Mouse (Mus musculus) forebrain, embryonic 15.5 days (tissue): ENCODE results near the gene Olfr1495. TPM values are rescaled to one million over a fixed set of nuclear protein-coding genes. Genes with fewer than 3 reads are reported as not detected.

ENCODE experiments used
- polyA plus RNA-seq: library from polyadenylated mRNA; unstranded; fragments of >200 nt; fragmentation: Nextera tagmentation; extraction: Ambion mirVana; gene quantifications from 2 replicates; pipeline ENCODE4 v1.2.1, GENCODE M21; 2015

Olfr1495 gene
- polyA plus RNA-seq, 1 experiment from 2014 or later = not detected

Other genes with a start within 250 kb of the Olfr1495 start
- gene Olfr1480, start 236.7 kb upstream of the Olfr1495 start, polyA plus RNA-seq = not detected in 2 replicates
- not detected in 2 replicates for gene Olfr1484, start 181.1 kb upstream of the Olfr1495 start, polyA plus RNA-seq
- gene Olfr1487, start 147.2 kb upstream of the Olfr1495 start, polyA plus RNA-seq = not detected in 2 replicates
- gene Olfr1489, start 133.0 kb upstream of the Olfr1495 start, polyA plus RNA-seq = not detected in 2 replicates
- gene Olfr1490, start 113.5 kb upstream of the Olfr1495 start, polyA plus RNA-seq = not detected in 2 replicates
- not detected in 2 replicates for gene Olfr1491, start 67.3 kb upstream of the Olfr1495 start, polyA plus RNA-seq
- gene Olfr1493-ps1, start 41.3 kb upstream of the Olfr1495 start, polyA plus RNA-seq = not detected in 2 replicates
- gene Olfr1494, start 24.9 kb upstream of the Olfr1495 start, polyA plus RNA-seq = not detected in 2 replicates
- not detected in 2 replicates for gene Olfr1496, start 13.3 kb downstream of the Olfr1495 start, polyA plus RNA-seq
- gene Olfr1497, start 33.6 kb downstream of the Olfr1495 start, polyA plus RNA-seq = not detected in 2 replicates
- gene Olfr1499, start 54.8 kb downstream of the Olfr1495 start, polyA plus RNA-seq = not detected in 2 replicates
- not detected in 2 replicates for gene Olfr1500, start 65.9 kb downstream of the Olfr1495 start, polyA plus RNA-seq
- gene Olfr1501, start 86.1 kb downstream of the Olfr1495 start, polyA plus RNA-seq = not detected in 2 replicates
- not detected in 2 replicates for gene Olfr1502, start 97.2 kb downstream of the Olfr1495 start, polyA plus RNA-seq
- not detected in 2 replicates for gene Olfr1504, start 133.3 kb downstream of the Olfr1495 start, polyA plus RNA-seq
- not detected in 2 replicates for gene Olfr1505, start 148.9 kb downstream of the Olfr1495 start, polyA plus RNA-seq